Mouse (Mus musculus) MEL (cell line): Measurements from ENCODE around the gene Kctd11. TPM values are rescaled to one million over a fixed set of nuclear protein-coding genes. Genes with fewer than 3 reads are reported as not detected.

Experiments used
- DNase-seq: peaks from one replicate; pipeline ENCODE4 v3.0.0; 2011; ENCODE audit warnings: low read depth, low spot score
- H3K27ac ChIP-seq: 2 replicates; pipeline ENCODE4 v1.5.1; 2012; ENCODE audit warnings: low read depth, mild to moderate bottlenecking, control low read depth, low read length, moderate library complexity; ENCODE audit not compliant: control insufficient read depth
- H3K27me3 ChIP-seq, 2 experiments: fragments of 150-350 bp in 1 of 2; sonication (generic) in 1 of 2; 2 replicates each; pipeline ENCODE4 v1.6.1; 2012; ENCODE audit warnings: low read length in 2 of 2, mild to moderate bottlenecking in 2 of 2, improper control_type of control experiment in 1 of 2, moderate library complexity in 1 of 2; ENCODE audit not compliant: insufficient read depth in 2 of 2, control insufficient read depth in 1 of 2
- H3K36me3 ChIP-seq, 2 experiments: 2 replicates each; pipeline ENCODE4 v1.6.1; 2012 to 2014; ENCODE audit warnings: low read length in 2 of 2, improper control_type of control experiment in 1 of 2, inconsistent platforms in 1 of 2, mild to moderate bottlenecking in 1 of 2; ENCODE audit not compliant: insufficient read depth in 2 of 2, control insufficient read depth in 1 of 2
- H3K4me1 ChIP-seq, 2 experiments: fragments of 150-350 bp in 1 of 2; sonication (generic) in 1 of 2; 2 replicates each; pipeline ENCODE4 v1.6.1; 2012; ENCODE audit warnings: low read length in 2 of 2, improper control_type of control experiment in 1 of 2, mild to moderate bottlenecking in 1 of 2; ENCODE audit not compliant: insufficient read depth in 2 of 2, control insufficient read depth in 1 of 2
- H3K4me3 ChIP-seq, 2 experiments: fragments of 150-350 bp in 1 of 2; sonication (generic) in 1 of 2; 2 replicates each; pipeline ENCODE4 v1.5.1; 2012; ENCODE audit warnings: low read depth in 2 of 2, low read length in 2 of 2, mild to moderate bottlenecking in 2 of 2, moderate library complexity in 2 of 2, control low read depth in 1 of 2, improper control_type of control experiment in 1 of 2; ENCODE audit not compliant: control insufficient read depth in 1 of 2, insufficient read depth in 1 of 2
- H3K79me2 ChIP-seq: 2 replicates; pipeline ENCODE4 v1.6.1; 2012; ENCODE audit warnings: mild to moderate bottlenecking, low read length, moderate library complexity; ENCODE audit not compliant: control insufficient read depth, poor library complexity, insufficient read depth
- H3K9ac ChIP-seq: 2 replicates; pipeline ENCODE4 v1.6.1; 2012; ENCODE audit warnings: low read depth, mild to moderate bottlenecking, control low read depth, low read length, moderate library complexity; ENCODE audit not compliant: control insufficient read depth, poor library complexity, severe bottlenecking
- H3K9me3 ChIP-seq: fragments of 150-350 bp; sonication (generic); replicated peaks from 2 replicates; pipeline ENCODE4 v1.6.1; 2012; ENCODE audit warnings: mild to moderate bottlenecking, low read length, improper control_type of control experiment, moderate library complexity; ENCODE audit not compliant: insufficient read depth
- BHLHE40 ChIP-seq: IDR thresholded peaks from 2 replicates; pipeline ENCODE4 v1.6.1; 2012; ENCODE audit warnings: low read depth, mild to moderate bottlenecking, inconsistent platforms, low read length, improper control_type of control experiment, borderline replicate concordance
- CHD1 ChIP-seq: IDR thresholded peaks from 2 replicates; pipeline ENCODE4 v1.6.1; 2012; ENCODE audit warnings: low read depth, mild to moderate bottlenecking, inconsistent platforms, low read length, improper control_type of control experiment
- CHD2 ChIP-seq: IDR thresholded peaks from 2 replicates; pipeline ENCODE4 v1.6.1; 2011; ENCODE audit warnings: low read length, improper control_type of control experiment
- CTCF ChIP-seq, 3 experiments: IDR thresholded peaks in 2 of 3; conservative IDR thresholded peaks in 1 of 3; 2 replicates each; pipeline ENCODE4 v1.5.1; 2011 to 2012; ENCODE audit warnings: low read length in 3 of 3, low read depth in 2 of 3, mild to moderate bottlenecking in 2 of 3, improper control_type of control experiment in 1 of 3, inconsistent platforms in 1 of 3, mixed read lengths in 1 of 3, moderate library complexity in 1 of 3; ENCODE audit not compliant: control insufficient read depth in 1 of 3, insufficient read depth in 1 of 3, poor library complexity in 1 of 3, severe bottlenecking in 1 of 3
- ETS1 ChIP-seq: IDR thresholded peaks from 2 replicates; pipeline ENCODE4 v1.6.1; 2012; ENCODE audit warnings: low read depth, mild to moderate bottlenecking, inconsistent platforms, low read length, improper control_type of control experiment, moderate library complexity
- GATA1 ChIP-seq: IDR thresholded peaks from 2 replicates; pipeline ENCODE4 v1.6.1; 2011; ENCODE audit warnings: low read depth, low read length, improper control_type of control experiment
- HCFC1 ChIP-seq: IDR thresholded peaks from 2 replicates; pipeline ENCODE4 v1.6.1; 2012; ENCODE audit warnings: low read depth, mild to moderate bottlenecking, inconsistent platforms, low read length, improper control_type of control experiment, moderate library complexity
- JUND ChIP-seq: IDR thresholded peaks from 2 replicates; pipeline ENCODE4 v1.6.1; 2011; ENCODE audit warnings: low read depth, mild to moderate bottlenecking, improper control_type of control experiment, low read length
- KAT2A ChIP-seq: conservative IDR thresholded peaks from 2 replicates; pipeline ENCODE4 v1.6.1; 2012; ENCODE audit warnings: low read depth, low read length, improper control_type of control experiment, inconsistent platforms
- MAFK ChIP-seq: IDR thresholded peaks from 2 replicates; pipeline ENCODE4 v1.6.1; 2011; ENCODE audit warnings: low read depth, mild to moderate bottlenecking, low read length, improper control_type of control experiment, borderline replicate concordance
- MAX ChIP-seq: IDR thresholded peaks from 2 replicates; pipeline ENCODE4 v1.6.1; 2011; ENCODE audit warnings: low read length, improper control_type of control experiment
- MEF2A ChIP-seq: IDR thresholded peaks from 2 replicates; pipeline ENCODE4 v1.6.1; 2014; ENCODE audit warnings: low read depth, mild to moderate bottlenecking, inconsistent platforms, low read length, improper control_type of control experiment; ENCODE audit not compliant: poor library complexity, insufficient replicate concordance, severe bottlenecking; ENCODE audit errors: extremely low read depth
- MYB ChIP-seq: IDR thresholded peaks from 2 replicates; pipeline ENCODE4 v1.6.1; 2011; ENCODE audit warnings: mild to moderate bottlenecking, low read depth, low read length, improper control_type of control experiment
- MYC ChIP-seq: IDR thresholded peaks from 2 replicates; pipeline ENCODE4 v1.6.1; 2011; ENCODE audit warnings: low read depth, mild to moderate bottlenecking, low read length, improper control_type of control experiment, moderate library complexity
- NELFE ChIP-seq: IDR thresholded peaks from 2 replicates; pipeline ENCODE4 v1.6.1; 2011; ENCODE audit warnings: low read depth, low read length, improper control_type of control experiment
- POLR2A ChIP-seq, 2 experiments: IDR thresholded peaks; 2 replicates each; pipeline ENCODE4 v1.6.1; 2011 to 2012; ENCODE audit warnings: low read length in 2 of 2, mild to moderate bottlenecking in 2 of 2, control low read depth in 1 of 2, improper control_type of control experiment in 1 of 2, low read depth in 1 of 2, moderate library complexity in 1 of 2; ENCODE audit not compliant: control insufficient read depth in 1 of 2, insufficient read depth in 1 of 2, poor library complexity in 1 of 2
- POLR2AphosphoS5 ChIP-seq: IDR thresholded peaks from 2 replicates; pipeline ENCODE4 v1.6.1; 2012; ENCODE audit warnings: low read depth, borderline replicate concordance, mild to moderate bottlenecking, inconsistent platforms, low read length, moderate library complexity, mixed read lengths
- RAD21 ChIP-seq: IDR thresholded peaks from 2 replicates; pipeline ENCODE4 v1.6.1; 2011; ENCODE audit warnings: mild to moderate bottlenecking, low read depth, low read length, improper control_type of control experiment
- RCOR1 ChIP-seq: IDR thresholded peaks from 2 replicates; pipeline ENCODE4 v1.6.1; 2012; ENCODE audit warnings: low read depth, mild to moderate bottlenecking, inconsistent platforms, low read length, improper control_type of control experiment
- SIN3A ChIP-seq: IDR thresholded peaks from 2 replicates; pipeline ENCODE4 v1.6.1; 2012; ENCODE audit warnings: low read length, improper control_type of control experiment, inconsistent platforms
- TAL1 ChIP-seq: IDR thresholded peaks from 2 replicates; pipeline ENCODE4 v1.6.1; 2012; ENCODE audit warnings: mild to moderate bottlenecking, inconsistent platforms, low read length, moderate library complexity, mixed read lengths
- TBP ChIP-seq: IDR thresholded peaks from 2 replicates; pipeline ENCODE4 v1.8.0; 2011; ENCODE audit warnings: low read depth, low read length, improper control_type of control experiment
- TCF12 ChIP-seq: IDR thresholded peaks from 2 replicates; pipeline ENCODE4 v1.6.1; 2014; ENCODE audit warnings: low read depth, mild to moderate bottlenecking, inconsistent platforms, low read length, improper control_type of control experiment, moderate library complexity
- UBTF ChIP-seq: IDR thresholded peaks from 2 replicates; pipeline ENCODE4 v1.6.1; 2012; ENCODE audit warnings: low read depth, mild to moderate bottlenecking, inconsistent platforms, low read length, improper control_type of control experiment, moderate library complexity, borderline replicate concordance; ENCODE audit not compliant: insufficient read depth
- USF1 ChIP-seq: IDR thresholded peaks from 2 replicates; pipeline ENCODE4 v1.6.1; 2014; ENCODE audit warnings: low read depth, mild to moderate bottlenecking, inconsistent platforms, low read length, improper control_type of control experiment, moderate library complexity
- USF2 ChIP-seq, 2 experiments: IDR thresholded peaks; 2 replicates each; pipeline ENCODE4 v1.6.1; 2011 to 2012; ENCODE audit warnings: improper control_type of control experiment in 2 of 2, low read length in 2 of 2, borderline replicate concordance in 1 of 2, inconsistent platforms in 1 of 2, low read depth in 1 of 2, mild to moderate bottlenecking in 1 of 2; ENCODE audit not compliant: insufficient read depth in 1 of 2
- ZKSCAN1 ChIP-seq: IDR thresholded peaks from 2 replicates; pipeline ENCODE4 v1.6.1; 2012; ENCODE audit warnings: low read depth, mild to moderate bottlenecking, inconsistent platforms, low read length, improper control_type of control experiment, moderate library complexity
- ZMIZ1 ChIP-seq: IDR thresholded peaks from 2 replicates; pipeline ENCODE4 v1.6.1; 2012; ENCODE audit warnings: low read depth, mild to moderate bottlenecking, inconsistent platforms, low read length, improper control_type of control experiment, moderate library complexity
- polyA plus RNA-seq, 2 experiments: library from polyadenylated mRNA; stranded (reverse) in 1 of 2; unstranded in 1 of 2; fragments of >175 nt in 1 of 2; fragments of >200 nt in 1 of 2; gene quantifications; 2 replicates each; pipeline versions ENCODE4 v1.2.1 to v1.2.4; 2012; ENCODE audit warnings: low replicate concordance in 2 of 2, low read depth in 1 of 2; ENCODE audit not compliant: insufficient read length in 2 of 2, insufficient read depth in 1 of 2, missing spikeins in 1 of 2
- total RNA-seq: library from RNA; depleted of rRNA; stranded (reverse); fragments of 300-350 nt; gene quantifications from 2 replicates; pipeline ENCODE4 v1.2.3, GENCODE M21; 2012

Kctd11 gene
- total and polyA plus RNA-seq, 3 experiments: 0.19 to 0.49 TPM; not detected in 1

GRCm38 (mm10) chr11:69854680-69855079 is 26.5 kb downstream of the Kctd11 start:
- Histone ChIP-seq H3K4me1 (peaks cover 7 to 21% of the 10 kb centered on the region in 2 experiments; a peak in 3 of 4 replicates), H3K4me3 (no peak overlapping the region), H3K27me3 (no peaks in the 10 kb centered on the region), H3K9ac (no peak overlapping the region), H3K27ac (peak overlapping the region; percentile 75), H3K36me3 (peaks cover 0 to 12% of the 10 kb centered on the region in 2 experiments; a peak in 2 of 4 replicates), H3K79me2 (no peaks in the 10 kb centered on the region), H3K9me3 (no peaks in the 10 kb centered on the region)
- peak; percentile 43 for DNase-seq
- TF ChIP-seq MYC (no peak), HCFC1 (no peak), NELFE (no peak), JUND (no peak), ZMIZ1 (no peak), GATA1 (no peak), RCOR1 (no peak), POLR2AphosphoS5 (no peak), CHD2 (no peak), ETS1 (no peak), SIN3A (no peak), UBTF (no peak), KAT2A (no peak), CTCF (IDR thresholded peaks at IDR 0.05 in 2 of 3, conservative IDR thresholded peaks at IDR 0.05 in 1 of 3; ENCODE audit: control insufficient read depth in 1 of 3, insufficient read depth in 1 of 3, low read depth in 2 of 3, low read length in 3 of 3, poor library complexity in 1 of 3, severe bottlenecking in 1 of 3) (no peak)

- H3K9ac ChIP-seq: peak overlapping the region; percentile 38
- no peaks in the 10 kb centered on the region for H3K27me3 ChIP-seq
- peak; percentile 98 for DNase-seq
- H3K79me2 ChIP-seq: no peaks in the 10 kb centered on the region
- peaks cover 7 to 21% of the 10 kb centered on the region in 2 experiments; a peak in 3 of 4 replicates for H3K4me1 ChIP-seq
- peak overlapping the region; percentile 21 to 42 for H3K4me3 ChIP-seq
- H3K36me3 ChIP-seq: peaks cover 0 to 12% of the 10 kb centered on the region in 2 experiments; a peak in 2 of 4 replicates
- H3K27ac ChIP-seq: peak overlapping the region; percentile 75
- no peaks in the 10 kb centered on the region for H3K9me3 ChIP-seq
- TF ChIP-seq MEF2A (no peak), POLR2AphosphoS5 (no peak), ZKSCAN1 (no peak), KAT2A (no peak), ZMIZ1 (peak; percentile 75), BHLHE40 (peak; percentile 94), CHD2 (no peak), CHD1 (no peak), MAX (peak; percentile 100), CTCF (IDR thresholded peaks at IDR 0.05 in 2 of 3, conservative IDR thresholded peaks at IDR 0.05 in 1 of 3; ENCODE audit: control insufficient read depth in 1 of 3, insufficient read depth in 1 of 3, low read depth in 2 of 3, low read length in 3 of 3, poor library complexity in 1 of 3, severe bottlenecking in 1 of 3) (no peak), MAFK (no peak), TAL1 (peak; percentile 98), POLR2A (IDR thresholded peaks at IDR 0.05; ENCODE audit: control insufficient read depth in 1 of 2, insufficient read depth in 1 of 2, low read depth in 1 of 2, low read length in 2 of 2, poor library complexity in 1 of 2) (peak; percentile 41 to 86; a peak in 2 of 4 replicates), ETS1 (peak; percentile 87), MYB (no peak), TBP (peak; percentile 79; the same call in 1 of the 2 replicates), GATA1 (peak; percentile 98), NELFE (peak; percentile 83), TCF12 (peak; percentile 99), USF1 (peak; percentile 100), RAD21 (no peak), MYC (0 out of 2 replicates have a peak, but pooled peaks have one; percentile 85), RCOR1 (peak; percentile 48), SIN3A (peak; percentile 78), UBTF (no peak), USF2 (IDR thresholded peaks at IDR 0.05; ENCODE audit: borderline replicate concordance in 1 of 2, insufficient read depth in 1 of 2, low read depth in 1 of 2, low read length in 2 of 2) (peak; percentile 98 to 99)
Measured at GRCm38 (mm10) chr11:69853994-69854393, 27.2 kb downstream of the Kctd11 start.
